Mouse (Mus musculus) c-Kit-positive CD71-negative TER-119-negative erythroid progenitor cells, embryonic 14.5 days (primary cell): Measurements from ENCODE around the gene Apba3.
"Not testable (repeated sequence)": the region's sequence is repeated elsewhere in the genome, so short reads cannot be mapped to it uniquely, and the experiment has no call there.

Source experiments
- DNase-seq: peaks from one replicate; pipeline ENCODE4 v3.0.0-alpha.2; 2013; ENCODE audit warnings: low read depth

Apba3 gene

DNA sequence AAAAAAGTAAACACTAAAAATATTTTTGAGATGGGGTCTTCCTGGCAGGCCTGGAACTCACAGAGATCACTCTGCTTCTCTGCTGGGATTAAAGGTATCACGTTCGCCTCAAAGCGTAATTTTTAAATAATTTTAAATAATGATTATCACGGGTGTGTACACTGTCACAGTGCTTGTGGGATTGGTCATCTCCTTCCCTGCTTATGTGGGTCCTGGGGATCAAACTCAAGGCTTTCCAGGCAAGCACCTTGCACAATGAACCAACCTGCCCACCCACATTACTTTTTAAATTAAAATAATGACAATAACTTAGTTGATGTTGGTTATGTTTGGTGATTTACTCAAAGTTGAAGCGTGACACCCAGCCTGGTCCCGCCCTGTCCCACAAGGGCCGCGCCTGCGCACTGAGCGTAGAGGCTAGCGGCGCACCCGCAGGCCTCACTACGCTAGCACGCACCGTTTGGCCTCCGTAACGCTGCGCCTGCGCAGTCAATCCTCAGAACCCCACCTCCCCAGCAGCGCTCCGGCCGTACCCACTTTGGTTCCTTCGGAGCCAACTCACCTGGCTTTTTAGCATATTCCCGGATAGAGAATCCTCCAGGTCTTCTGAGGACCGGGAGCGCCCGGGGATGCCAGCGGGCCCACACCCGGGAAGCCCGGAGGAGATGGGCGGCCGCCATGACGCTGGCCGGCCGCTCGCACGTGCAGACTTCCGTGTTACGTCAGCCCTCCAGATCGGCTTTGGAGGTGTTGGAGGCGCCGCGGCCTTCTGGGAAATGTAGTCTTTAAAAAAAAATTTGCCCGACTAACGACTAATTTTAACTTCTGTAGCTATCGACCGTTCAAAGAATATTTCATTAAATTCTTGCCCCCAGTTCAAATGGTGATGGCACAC is at the start of gene Apba3, which contains the start of gene Mrpl54:
Gene Apba3 (plus strand): TSS at position 750 of the 895 bp plus-strand sequence.
Gene Mrpl54 (minus strand): TSS at position 724 of the 895 bp plus-strand sequence.
- peak; percentile 95 for DNase-seq

DNA sequence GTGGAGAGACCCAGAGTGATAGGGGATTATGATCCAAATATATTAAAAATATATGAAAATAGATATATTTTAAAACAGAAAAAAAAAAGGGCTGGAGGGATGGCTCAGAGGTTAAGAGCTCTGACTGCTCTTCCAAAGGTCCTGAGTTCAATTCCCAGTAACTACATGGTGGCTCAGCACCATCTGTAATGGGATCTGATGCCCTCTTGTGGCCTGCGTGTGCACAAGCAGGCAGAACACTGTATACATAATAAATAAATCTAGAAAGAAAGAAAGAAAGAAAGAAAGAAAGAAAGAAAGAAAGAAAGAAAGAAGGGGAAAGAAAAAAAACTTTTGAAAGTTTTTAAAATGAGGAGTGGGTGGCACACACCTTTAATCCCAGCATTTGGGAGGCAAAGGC is 49.5 kb upstream of the Apba3 start:
- DNase-seq: not testable (repeated sequence)

DNA sequence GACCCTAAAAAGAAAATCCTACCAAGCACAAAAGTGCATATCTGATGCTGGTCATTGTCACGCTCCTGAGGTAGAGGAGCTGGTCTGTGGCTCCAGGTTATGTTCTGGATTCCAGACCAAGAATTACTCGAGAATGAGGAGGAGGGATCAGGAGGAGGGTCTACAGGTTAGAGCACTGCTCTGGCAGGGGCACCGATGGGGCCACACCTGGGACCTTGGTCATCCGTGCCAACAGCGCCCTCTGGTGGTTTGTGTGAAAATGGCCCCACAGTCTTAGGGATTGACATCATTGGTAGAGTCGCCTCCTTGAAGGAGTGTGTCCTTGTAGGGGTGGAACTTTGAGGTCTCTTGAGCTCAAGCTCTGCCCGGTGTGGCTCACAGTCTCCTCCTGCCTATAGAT is 48.8 kb upstream of the Apba3 start:
- DNase-seq: peak; percentile 65

DNA sequence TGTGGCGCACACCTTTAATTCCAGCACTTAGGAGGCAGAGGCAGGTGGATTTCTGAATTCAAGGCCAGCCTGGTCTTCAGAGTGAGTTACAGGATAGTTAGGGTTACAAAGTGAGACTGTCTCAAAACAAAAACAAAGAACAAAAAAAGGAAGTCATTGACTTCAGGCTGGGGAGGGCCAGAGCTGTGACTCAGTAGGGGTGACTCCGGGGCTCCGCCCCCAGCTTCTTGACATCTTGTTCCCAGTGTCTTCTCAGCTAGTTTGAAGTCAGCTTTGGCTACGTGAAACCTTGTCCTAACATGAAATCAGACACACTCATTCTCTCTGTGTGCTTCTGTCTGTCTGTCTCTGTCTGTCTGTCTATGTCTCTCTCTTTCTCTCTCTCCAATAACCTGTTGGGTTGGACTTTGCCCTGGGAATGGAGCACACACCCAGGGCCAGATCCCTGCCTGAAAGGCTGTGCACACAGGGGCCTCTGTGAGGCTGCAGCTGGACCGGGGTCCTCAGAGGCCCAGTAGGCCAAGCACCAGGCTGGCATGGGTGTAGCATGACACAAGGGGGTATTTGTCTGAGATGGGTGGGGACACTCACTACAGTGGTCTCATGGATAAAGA is 45.3 kb upstream of the Apba3 start:
- DNase-seq: peak; percentile 51

DNA sequence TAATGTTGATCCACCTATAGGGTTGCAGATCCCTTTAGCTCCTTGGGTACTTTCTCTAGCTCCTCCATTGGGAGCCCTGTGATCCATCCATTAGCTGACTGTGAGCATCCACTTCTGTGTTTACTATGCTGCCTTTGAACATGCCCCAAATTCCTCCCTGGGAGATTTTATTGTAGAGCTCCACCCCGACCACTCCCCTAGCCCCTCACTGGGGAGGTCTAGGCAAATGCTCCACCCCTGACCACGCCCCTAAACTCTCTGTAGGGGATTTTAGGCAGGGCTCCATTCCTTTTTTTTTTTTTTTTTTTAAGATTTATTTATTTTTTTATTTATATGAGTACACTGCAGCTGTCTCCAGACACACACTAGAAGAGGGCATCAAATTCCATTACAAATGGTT is 43.0 kb upstream of the Apba3 start:
- DNase-seq: not testable (repeated sequence)

DNA sequence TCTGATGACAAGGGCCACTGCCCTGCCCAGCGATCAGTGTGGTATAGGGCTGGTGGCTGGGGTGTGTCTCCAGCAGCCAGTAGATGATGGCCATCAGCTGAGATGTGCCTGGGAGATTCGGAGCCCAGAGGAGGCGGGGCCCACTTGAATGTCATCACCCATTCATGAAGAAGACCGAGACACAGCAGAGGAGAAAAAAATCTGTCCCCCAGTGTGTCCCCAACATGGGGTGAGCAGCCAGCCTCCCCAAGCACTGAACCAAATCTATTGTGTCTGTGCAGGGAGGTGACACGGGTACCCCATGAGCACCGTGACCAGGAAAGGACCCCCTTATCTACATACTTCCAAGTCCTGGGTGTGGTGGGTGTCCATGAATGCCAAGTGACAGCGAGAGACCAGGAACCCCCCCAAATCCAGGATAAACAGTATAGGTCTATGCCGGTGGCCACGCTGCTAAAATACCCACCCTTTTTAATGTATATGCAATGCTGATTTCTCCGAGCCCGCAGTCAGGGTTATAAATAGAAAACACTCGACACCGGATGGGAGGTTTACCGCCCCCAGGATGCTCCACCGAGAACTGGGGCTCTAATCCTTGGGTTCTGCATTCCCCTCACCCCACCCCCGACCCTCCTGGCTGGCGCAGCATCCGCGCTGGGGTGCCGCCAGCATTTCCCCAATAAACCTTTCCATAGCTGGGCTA is 36.9 kb upstream of the Apba3 start:
- DNase-seq: no peak

DNA sequence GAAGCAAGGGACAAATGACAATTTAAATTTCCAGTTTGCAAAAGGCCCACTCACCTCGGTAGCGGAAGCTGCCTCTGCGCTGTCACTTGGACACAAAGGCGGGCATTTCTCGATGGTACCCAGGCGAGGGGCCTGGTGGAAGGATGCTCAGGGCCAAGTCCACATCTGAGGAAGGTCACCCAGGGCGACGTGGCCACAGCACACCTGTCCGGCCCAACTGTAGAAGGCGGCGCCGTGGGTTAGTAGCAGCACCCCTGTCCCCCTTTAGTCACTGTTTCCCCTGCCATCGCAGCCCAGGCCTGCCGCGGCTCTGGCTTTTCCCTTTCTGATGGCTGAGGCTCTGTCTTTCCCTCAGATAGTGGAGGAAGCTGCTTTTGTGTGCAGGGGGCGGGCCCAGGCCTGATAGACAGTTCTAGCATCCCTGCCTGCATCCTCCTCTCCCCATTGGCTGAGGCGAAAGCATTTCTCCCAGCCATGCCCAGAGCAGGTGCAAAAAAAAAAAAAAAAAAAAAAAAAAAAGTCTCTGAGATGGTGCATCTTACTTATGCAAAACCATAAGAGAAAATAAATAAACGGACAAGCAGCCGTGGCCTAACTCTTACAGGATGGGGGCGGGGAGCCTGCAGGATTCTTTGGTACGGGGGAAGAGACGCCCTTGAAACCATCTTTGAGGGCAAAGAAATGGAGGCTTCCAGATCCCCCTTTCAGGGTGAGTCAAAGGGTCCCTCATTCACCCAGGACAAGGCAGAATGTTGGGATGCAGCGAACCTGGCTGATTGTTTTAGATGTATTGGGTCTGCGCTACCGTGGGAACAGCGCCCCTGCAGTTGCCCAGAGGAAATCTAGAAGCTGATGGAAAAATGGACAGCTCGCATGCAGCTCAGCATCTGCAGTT is 36.1 kb upstream of the Apba3 start, which contains the start of gene Atcay:
Gene Atcay (minus strand): TSS at position 396 of the 895 bp plus-strand sequence.
- no peak for DNase-seq

DNA sequence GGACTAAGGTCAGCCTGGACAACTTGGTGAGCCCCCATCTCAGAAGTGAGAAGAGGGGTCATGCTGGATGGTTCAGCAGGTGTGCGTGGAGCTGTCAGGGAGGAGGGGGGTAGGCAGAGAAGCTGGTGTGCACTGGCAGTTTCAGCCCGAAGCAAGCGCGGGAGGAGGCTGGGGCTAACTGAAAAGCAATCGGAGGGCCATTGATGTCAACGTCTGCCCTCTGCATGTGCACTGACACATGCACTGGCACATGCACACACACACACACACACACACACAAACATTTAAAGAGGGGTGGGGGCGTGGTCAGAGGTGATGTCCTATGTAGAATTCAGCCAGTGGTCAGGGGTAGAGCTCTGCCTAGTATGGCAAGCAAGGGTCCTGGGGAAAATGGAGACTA is 35.3 kb upstream of the Apba3 start:
- no peak for DNase-seq

DNA sequence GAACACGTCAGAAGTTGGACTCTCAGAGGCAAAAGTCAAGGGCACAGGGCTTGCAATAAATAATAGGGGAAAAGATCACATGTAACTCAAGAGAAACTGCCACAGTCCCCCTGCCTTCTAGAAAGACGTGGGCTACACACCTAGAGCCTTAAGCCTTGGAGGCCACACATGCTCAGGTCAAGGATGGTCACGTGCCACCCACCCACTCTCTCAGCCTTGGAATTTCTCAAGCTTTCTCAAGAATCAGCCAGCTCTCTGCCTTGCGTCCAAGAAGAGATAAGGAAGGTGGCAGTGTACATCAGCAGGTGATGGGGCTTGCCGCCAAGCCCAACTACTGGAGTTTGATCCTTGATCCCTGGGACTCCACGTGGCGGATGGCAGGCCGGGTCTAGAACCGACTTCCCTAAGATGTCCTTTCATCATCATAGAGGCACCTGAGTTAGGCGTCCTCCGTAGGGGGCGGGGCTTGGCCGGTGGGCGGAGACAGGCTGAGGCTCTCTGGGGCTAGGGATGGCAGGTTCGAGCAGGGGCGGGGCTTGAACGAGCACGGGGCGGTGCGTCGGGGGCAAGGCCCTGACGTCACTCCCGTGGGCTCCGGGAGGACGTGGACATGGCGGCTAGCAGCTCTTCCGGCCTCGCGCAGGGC is 34.1 kb upstream of the Apba3 start, which contains the start of gene Zfr2:
Gene Zfr2 (plus strand): TSS at position 576 of the 646 bp plus-strand sequence.
- peak; percentile 79 for DNase-seq

DNA sequence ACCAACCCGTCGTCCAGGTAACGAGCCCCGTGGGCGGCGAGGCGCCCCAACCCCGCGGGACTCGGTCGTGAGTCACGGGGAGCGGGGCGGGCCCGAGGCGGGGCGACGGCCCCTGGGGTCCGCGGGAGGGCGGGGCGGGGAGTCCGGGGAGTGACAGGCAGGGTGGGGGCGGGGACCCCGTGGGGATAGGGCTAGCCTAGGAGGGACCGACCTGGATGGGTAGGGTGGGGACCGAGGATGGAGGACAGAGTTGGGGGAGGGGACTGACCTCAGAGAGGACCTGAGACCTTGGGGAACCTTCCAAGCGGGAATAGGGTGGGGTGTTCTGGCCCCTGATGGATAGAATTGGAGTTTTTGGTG is 33.6 kb upstream of the Apba3 start:
- no peak for DNase-seq

DNA sequence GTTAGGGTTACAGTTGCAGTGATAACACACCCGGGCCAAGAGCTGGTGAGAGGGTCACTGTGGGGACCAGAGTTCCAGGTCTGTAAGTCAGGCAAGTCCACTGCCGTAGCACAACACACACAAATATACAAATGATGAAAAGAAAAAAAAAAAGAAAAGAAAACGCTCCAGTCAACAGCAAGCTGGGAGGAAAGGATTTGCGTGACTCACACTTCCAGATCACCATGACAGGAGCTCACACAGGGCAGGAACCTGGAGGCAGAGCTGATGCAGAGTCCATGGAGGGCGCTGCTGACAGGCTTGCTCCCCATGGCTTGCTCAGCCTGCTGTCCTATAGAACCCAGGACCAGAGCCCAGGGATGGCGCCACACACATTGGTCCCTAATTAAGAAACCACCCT is 32.6 kb upstream of the Apba3 start:
- DNase-seq: no peak

DNA sequence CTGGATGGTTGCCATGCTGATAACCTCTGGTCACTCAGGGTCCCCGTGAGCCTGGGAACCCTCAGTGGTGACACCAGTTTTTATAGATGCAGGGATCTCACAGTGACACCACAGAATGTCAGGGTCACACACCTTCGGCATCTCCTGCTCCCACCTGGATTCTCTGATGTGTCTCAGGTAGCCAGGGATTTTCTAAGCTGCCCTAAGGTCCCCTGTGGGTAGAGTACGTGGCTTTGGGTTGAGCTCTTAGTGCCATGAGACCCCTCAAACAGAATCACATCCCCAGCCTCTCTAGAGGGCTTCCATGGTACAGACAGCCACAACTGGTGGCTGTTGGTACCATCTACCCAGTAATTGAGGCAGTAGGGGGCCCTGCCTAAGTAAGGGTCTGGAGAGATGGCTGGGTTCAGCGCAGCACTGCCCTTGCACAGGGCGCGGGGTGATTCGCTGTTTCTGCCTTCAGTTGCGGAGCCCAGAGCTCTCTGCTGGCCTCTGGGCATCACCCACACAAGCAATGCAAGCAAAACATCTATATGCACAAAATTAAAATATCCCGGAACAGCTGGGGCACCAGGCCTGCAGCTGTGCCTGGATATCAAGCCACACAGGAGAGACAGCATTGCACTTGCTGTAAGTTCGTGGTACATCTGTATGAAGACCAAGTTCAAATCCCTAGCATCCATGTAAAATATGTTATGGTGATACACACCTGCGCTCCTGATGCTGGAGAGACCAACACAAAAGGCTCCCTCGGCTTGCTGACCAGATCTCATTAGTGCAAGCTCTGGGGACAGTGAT is 30.1 kb upstream of the Apba3 start:
- no peak for DNase-seq

DNA sequence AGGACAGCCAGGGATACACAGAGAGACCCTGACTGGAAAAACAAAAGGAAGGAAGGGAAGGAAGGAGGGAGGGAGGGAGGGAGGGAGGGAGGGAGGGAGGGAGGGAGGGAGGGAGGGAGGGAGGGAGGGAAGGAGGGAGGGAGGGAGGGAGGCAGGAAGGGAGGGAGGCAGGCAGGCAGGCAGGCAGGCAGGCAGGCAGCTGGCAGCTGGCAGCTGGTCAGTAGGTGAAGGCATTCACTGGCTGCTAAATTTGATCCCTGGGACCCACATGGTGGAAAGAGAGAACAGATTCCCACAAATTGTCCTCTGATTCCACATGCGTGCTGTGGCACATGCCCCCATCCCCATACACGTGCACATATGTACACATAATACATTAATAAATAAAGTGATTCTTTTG is 28.1 kb upstream of the Apba3 start:
- no peak for DNase-seq

DNA sequence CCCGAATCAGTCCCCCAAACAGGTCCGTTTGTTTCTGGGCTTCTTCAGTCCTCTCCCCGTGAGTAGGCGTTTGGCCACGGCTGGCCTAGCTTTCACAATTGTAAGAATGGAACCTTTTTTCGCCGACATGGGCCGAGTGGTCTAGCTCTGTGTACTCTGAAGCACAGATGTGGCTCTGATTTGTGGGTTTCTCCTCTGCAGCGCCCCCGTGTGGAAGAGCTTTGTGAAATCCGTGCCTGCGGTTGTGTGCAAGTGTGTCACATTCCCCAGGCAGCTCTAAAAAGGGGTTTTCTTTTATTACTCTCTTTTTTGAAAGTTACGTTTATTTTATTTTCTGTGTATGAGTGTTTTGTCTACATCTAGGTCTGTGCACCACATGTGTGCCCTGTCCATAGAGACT is 25.9 kb upstream of the Apba3 start:
- DNase-seq: peak; percentile 69

DNA sequence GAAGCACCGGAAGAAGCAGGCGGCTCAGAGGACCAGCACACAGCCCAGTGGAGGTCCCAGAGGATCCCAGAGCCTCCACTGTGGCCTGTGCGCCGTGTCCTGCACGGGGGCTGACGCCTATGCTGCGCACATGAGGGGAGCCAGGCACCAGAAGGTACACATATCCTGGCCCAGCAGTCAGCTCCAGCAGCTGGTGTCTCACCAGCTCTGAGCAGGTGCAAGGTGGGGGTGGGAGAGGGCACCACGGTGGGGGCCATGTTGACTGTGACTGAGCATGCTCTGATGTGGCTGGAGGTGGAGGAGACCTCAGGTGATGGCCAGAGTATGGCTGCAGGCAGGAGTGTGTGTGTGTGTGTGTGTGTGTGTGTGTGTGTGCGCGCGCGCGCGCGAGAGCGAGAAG is 24.7 kb upstream of the Apba3 start:
- DNase-seq: no peak

DNA sequence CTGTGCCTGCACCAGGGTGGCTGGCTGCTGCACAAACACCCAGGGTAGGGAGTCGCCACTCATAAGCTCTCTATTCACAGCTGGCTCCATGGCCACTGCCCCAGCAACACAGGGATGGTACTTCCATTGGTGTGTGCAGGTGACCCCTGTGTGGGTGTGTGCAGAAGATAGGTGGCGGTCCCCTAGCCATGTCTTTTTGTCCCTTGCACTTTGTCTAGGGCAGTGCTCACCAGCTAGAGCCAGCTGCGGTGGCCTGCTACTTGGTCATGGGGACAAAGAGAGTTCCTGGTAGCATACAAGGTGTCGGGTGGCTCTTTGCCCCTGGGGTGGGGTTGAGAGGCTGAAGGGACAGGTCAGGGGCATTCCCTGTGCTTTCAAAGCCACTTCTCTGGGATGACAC is 22.6 kb upstream of the Apba3 start:
- DNase-seq: no peak

DNA sequence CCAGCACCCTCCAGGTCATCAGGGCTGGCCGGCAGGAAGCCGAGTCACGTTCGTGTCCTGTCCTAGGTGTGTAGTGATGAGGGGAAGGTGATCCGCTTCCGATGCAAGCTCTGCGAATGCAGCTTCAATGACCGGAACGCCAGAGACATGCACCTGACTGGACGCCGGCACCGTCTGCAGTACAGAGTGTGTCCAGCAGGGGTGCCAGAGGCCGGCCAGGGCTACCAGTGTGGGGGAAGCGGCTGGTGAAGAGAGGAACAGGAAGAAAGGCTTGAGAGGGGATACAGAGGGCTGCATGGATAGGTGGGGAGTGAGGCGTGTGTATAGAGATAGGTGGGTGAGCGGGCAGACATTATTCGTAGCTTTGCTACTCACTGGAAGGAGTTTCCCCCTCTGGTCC is 22.2 kb upstream of the Apba3 start:
- DNase-seq: peak; percentile 63

DNA sequence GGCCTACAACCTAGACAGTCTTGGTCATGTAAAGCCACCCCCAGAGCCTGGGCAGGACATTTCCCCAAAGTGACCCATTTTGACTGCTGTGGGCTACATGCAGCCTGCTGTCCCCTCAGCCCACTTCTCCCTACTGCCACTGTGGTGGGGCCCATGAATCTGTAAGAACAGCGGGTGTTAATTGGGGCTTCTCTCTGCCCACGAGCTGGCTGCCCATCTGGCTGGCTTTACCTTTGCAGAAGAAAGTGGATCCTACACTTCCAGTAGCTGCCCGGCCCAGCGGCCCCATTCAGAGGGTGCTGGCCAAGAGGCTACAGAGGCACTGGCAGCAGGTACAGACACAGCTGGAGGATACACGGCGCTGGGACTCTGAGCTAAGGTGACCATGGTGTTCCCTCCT is 21.6 kb upstream of the Apba3 start:
- no peak for DNase-seq

DNA sequence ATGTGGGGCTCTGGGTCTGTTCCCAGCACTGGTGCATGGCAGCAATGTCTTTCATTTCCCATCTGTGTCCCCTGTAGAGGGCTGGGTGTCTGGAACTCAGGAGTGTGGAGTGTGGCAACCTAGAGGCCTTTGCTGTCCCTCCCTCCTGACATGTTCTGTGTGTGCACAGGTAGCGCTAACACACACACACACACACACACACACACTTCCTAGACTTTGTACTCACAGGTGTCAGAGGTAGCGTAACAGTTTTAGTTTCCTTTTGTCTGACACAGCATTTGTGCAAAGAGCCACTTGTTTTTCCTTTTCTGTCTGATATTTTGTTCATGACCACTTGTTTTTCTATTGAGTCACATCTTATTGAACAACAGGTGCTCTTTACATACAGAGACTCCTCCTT is 19.0 kb upstream of the Apba3 start:
- DNase-seq: no peak

DNA sequence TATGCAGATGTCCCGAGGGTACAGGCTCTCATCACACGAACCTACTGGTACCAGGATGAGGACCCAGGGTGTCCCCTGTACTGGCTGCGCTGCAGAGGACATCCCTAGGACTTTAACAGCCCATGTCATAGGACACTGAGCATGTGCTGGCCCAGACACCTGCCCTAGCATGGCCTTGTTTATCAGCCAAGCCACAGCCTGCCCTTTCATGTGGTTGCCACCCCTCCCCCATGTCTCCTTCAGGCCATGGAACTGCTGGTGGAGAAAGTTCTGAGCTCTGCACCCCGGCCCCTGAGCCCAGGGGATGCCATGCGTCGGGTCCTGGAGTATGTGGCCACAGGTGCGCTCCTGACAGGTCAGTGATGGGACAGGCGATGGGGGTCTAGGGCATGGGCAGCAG is 17.3 kb upstream of the Apba3 start:
- no peak for DNase-seq
